Mouse (Mus musculus) erythroid progenitor cell, adult 5-6 weeks (primary cell): ENCODE measurements around the gene Lrrc45. TPM values are rescaled to one million over a fixed set of nuclear protein-coding genes. Genes with fewer than 3 reads are reported as not detected.
"Not testable (repeated sequence)": the region's sequence is repeated elsewhere in the genome, so short reads cannot be mapped to it uniquely, and the experiment has no call there.

Source experiments
- ATAC-seq: replicated peaks from 2 replicates; pipeline ENCODE4 v1.8.0; 2016; ENCODE audit warnings: moderate number of reproducible peaks, mild to moderate bottlenecking, moderate TSS enrichment, inconsistent platforms; ENCODE audit not compliant: poor library complexity, low FRiP score, severe bottlenecking
- total RNA-seq, 2 experiments: library from RNA; stranded (forward) in 1 of 2; stranded (reverse) in 1 of 2; fragments of 150-400 nt in 1 of 2; fragments of 186-747, 209-891 nt in 1 of 2; gene quantifications; 2 replicates each; pipeline versions ENCODE4 v1.2.3 to v1.2.4; 2015 to 2017; ENCODE audit warnings: low replicate concordance in 2 of 2

The Lrrc45 gene
- total RNA-seq, 2 experiments from 2014 or later, result 3.4 to 12.9 TPM

- not testable (repeated sequence) for ATAC-seq
Measured at GRCm38 (mm10) chr11:120762672-120763041, 48.9 kb downstream of the Lrrc45 start, which contains the start of gene Hmga1b. Gene Hmga1b (plus strand): TSS chr11:120762794.

- ATAC-seq, result not testable (repeated sequence)
Measured at GRCm38 (mm10) chr11:120763121-120763999, 49.6 kb downstream of the Lrrc45 start.

GRCm38 (mm10) chr11:120767023-120767422 is 53.3 kb downstream of the Lrrc45 start:
- 0 out of 2 replicates have a peak, but pooled peaks have one; percentile 22 for ATAC-seq

GRCm38 (mm10) chr11:120768206-120768605 is 54.5 kb downstream of the Lrrc45 start:
- no peak for ATAC-seq

Other genes starting within 250 kb of the Lrrc45 start
- gene Arl16, start 246.3 kb upstream of the Lrrc45 start, total RNA-seq (2015; ENCODE audit: low replicate concordance), result 13.8 and 22.0 TPM in 2 replicates
- gene Arl16, start 246.3 kb upstream of the Lrrc45 start, total RNA-seq (2017; ENCODE audit: low replicate concordance), result 3.8 and 16.7 TPM in 2 replicates
- gene Mrpl12, start 229.3 kb upstream of the Lrrc45 start, total RNA-seq (2015; ENCODE audit: low replicate concordance), result 10.8 and 17.6 TPM in 2 replicates
- gene Mrpl12, start 229.3 kb upstream of the Lrrc45 start, total RNA-seq (2017; ENCODE audit: low replicate concordance), result 11.6 and 13.7 TPM in 2 replicates
- 7.2 and 17.6 TPM in 2 replicates for gene Slc25a10, start 222.1 kb upstream of the Lrrc45 start, total RNA-seq (2015; ENCODE audit: low replicate concordance)
- 25.4 and 40.1 TPM in 2 replicates for gene Slc25a10, start 222.1 kb upstream of the Lrrc45 start, total RNA-seq (2017; ENCODE audit: low replicate concordance)
- gene Gcgr, start 183.2 kb upstream of the Lrrc45 start, total RNA-seq (2015; ENCODE audit: low replicate concordance), result not detected in 2 replicates
- not detected in 2 replicates for gene Gcgr, start 183.2 kb upstream of the Lrrc45 start, total RNA-seq (2017; ENCODE audit: low replicate concordance)
- 19.8 and 23.5 TPM in 2 replicates for gene Mcrip1, start 164.2 kb upstream of the Lrrc45 start, total RNA-seq (2015; ENCODE audit: low replicate concordance)
- gene Mcrip1, start 164.2 kb upstream of the Lrrc45 start, total RNA-seq (2017; ENCODE audit: low replicate concordance), result 1.7 and 5.6 TPM in 2 replicates
- gene Ppp1r27, start 162.8 kb upstream of the Lrrc45 start, total RNA-seq (2015; ENCODE audit: low replicate concordance), result not detected in 2 replicates
- gene Ppp1r27, start 162.8 kb upstream of the Lrrc45 start, total RNA-seq (2017; ENCODE audit: low replicate concordance), result not detected in 2 replicates
- 101 and 104 TPM in 2 replicates for gene P4hb, start 140.7 kb upstream of the Lrrc45 start, total RNA-seq (2015; ENCODE audit: low replicate concordance)
- 112 and 141 TPM in 2 replicates for gene P4hb, start 140.7 kb upstream of the Lrrc45 start, total RNA-seq (2017; ENCODE audit: low replicate concordance)
- 134 and 150 TPM in 2 replicates for gene Arhgdia, start 132.3 kb upstream of the Lrrc45 start, total RNA-seq (2015; ENCODE audit: low replicate concordance)
- gene Arhgdia, start 132.3 kb upstream of the Lrrc45 start, total RNA-seq (2017; ENCODE audit: low replicate concordance), result 45.3 and 49.3 TPM in 2 replicates
- 72.9 and 87.2 TPM in 2 replicates for gene Alyref, start 115.6 kb upstream of the Lrrc45 start, total RNA-seq (2015; ENCODE audit: low replicate concordance)
- gene Alyref, start 115.6 kb upstream of the Lrrc45 start, total RNA-seq (2017; ENCODE audit: low replicate concordance), result 142 and 227 TPM in 2 replicates
- 28.1 and 35.0 TPM in 2 replicates for gene Anapc11, start 115.5 kb upstream of the Lrrc45 start, total RNA-seq (2015; ENCODE audit: low replicate concordance)
- 2.8 and 12.1 TPM in 2 replicates for gene Anapc11, start 115.5 kb upstream of the Lrrc45 start, total RNA-seq (2017; ENCODE audit: low replicate concordance)
- not detected in 2 replicates for gene Npb, start 105.4 kb upstream of the Lrrc45 start, total RNA-seq (2015; ENCODE audit: low replicate concordance)
- not detected in 2 replicates for gene Npb, start 105.4 kb upstream of the Lrrc45 start, total RNA-seq (2017; ENCODE audit: low replicate concordance)
- 13.3 and 14.7 TPM in 2 replicates for gene Pcyt2, start 96.0 kb upstream of the Lrrc45 start, total RNA-seq (2015; ENCODE audit: low replicate concordance)
- 20.7 and 23.1 TPM in 2 replicates for gene Pcyt2, start 96.0 kb upstream of the Lrrc45 start, total RNA-seq (2017; ENCODE audit: low replicate concordance)
- 59.9 and 61.3 TPM in 2 replicates for gene Sirt7, start 88.7 kb upstream of the Lrrc45 start, total RNA-seq (2015; ENCODE audit: low replicate concordance)
- gene Sirt7, start 88.7 kb upstream of the Lrrc45 start, total RNA-seq (2017; ENCODE audit: low replicate concordance), result 81.2 and 85.6 TPM in 2 replicates
- gene Mafg, start 80.3 kb upstream of the Lrrc45 start, total RNA-seq (2015; ENCODE audit: low replicate concordance), result 36.0 TPM in 2 replicates
- 71.3 and 91.6 TPM in 2 replicates for gene Mafg, start 80.3 kb upstream of the Lrrc45 start, total RNA-seq (2017; ENCODE audit: low replicate concordance)
- 2.1 TPM in 1 of 2 replicates, not detected in the other for gene Pycr1, start 70.2 kb upstream of the Lrrc45 start, total RNA-seq (2015; ENCODE audit: low replicate concordance)
- gene Pycr1, start 70.2 kb upstream of the Lrrc45 start, total RNA-seq (2017; ENCODE audit: low replicate concordance), result 1.1 TPM in 1 of 2 replicates, not detected in the other
- gene Myadml2, start 65.8 kb upstream of the Lrrc45 start, total RNA-seq (2015; ENCODE audit: low replicate concordance), result not detected in 2 replicates
- not detected in 2 replicates for gene Myadml2, start 65.8 kb upstream of the Lrrc45 start, total RNA-seq (2017; ENCODE audit: low replicate concordance)
- gene Notum, start 52.8 kb upstream of the Lrrc45 start, total RNA-seq (2015; ENCODE audit: low replicate concordance), result not detected in 2 replicates
- not detected in 2 replicates for gene Notum, start 52.8 kb upstream of the Lrrc45 start, total RNA-seq (2017; ENCODE audit: low replicate concordance)
- 33.1 and 41.4 TPM in 2 replicates for gene Aspscr1, start 41.0 kb upstream of the Lrrc45 start, total RNA-seq (2015; ENCODE audit: low replicate concordance)
- 46.0 and 59.7 TPM in 2 replicates for gene Aspscr1, start 41.0 kb upstream of the Lrrc45 start, total RNA-seq (2017; ENCODE audit: low replicate concordance)
- gene Cenpx, start 187 bp upstream of the Lrrc45 start, total RNA-seq (2015; ENCODE audit: low replicate concordance), result 7.1 and 35.3 TPM in 2 replicates
- gene Cenpx, start 187 bp upstream of the Lrrc45 start, total RNA-seq (2017; ENCODE audit: low replicate concordance), result 15.0 and 21.2 TPM in 2 replicates
- not detected in 2 replicates for gene Rac3, start 7.5 kb downstream of the Lrrc45 start, total RNA-seq (2015; ENCODE audit: low replicate concordance)
- gene Rac3, start 7.5 kb downstream of the Lrrc45 start, total RNA-seq (2017; ENCODE audit: low replicate concordance), result 1.3 and 3.5 TPM in 2 replicates
- gene Dcxr, start 13.4 kb downstream of the Lrrc45 start, total RNA-seq (2015; ENCODE audit: low replicate concordance), result 3.6 TPM in 1 of 2 replicates, not detected in the other
- 7.2 TPM in 1 of 2 replicates, not detected in the other for gene Dcxr, start 13.4 kb downstream of the Lrrc45 start, total RNA-seq (2017; ENCODE audit: low replicate concordance)
- gene Cbr2, start 18.2 kb downstream of the Lrrc45 start, total RNA-seq (2015; ENCODE audit: low replicate concordance), result 21.8 and 23.4 TPM in 2 replicates
- not detected in 2 replicates for gene Cbr2, start 18.2 kb downstream of the Lrrc45 start, total RNA-seq (2017; ENCODE audit: low replicate concordance)
- 3.2 and 12.6 TPM in 2 replicates for gene Hmga1b, start 48.9 kb downstream of the Lrrc45 start, total RNA-seq (2015; ENCODE audit: low replicate concordance)
- 3.0 and 5.7 TPM in 2 replicates for gene Hmga1b, start 48.9 kb downstream of the Lrrc45 start, total RNA-seq (2017; ENCODE audit: low replicate concordance)
- 3.2 and 6.7 TPM in 2 replicates for gene Rfng, start 70.3 kb downstream of the Lrrc45 start, total RNA-seq (2015; ENCODE audit: low replicate concordance)
- 0.91 and 1.3 TPM in 2 replicates for gene Rfng, start 70.3 kb downstream of the Lrrc45 start, total RNA-seq (2017; ENCODE audit: low replicate concordance)
- 31.4 and 39.0 TPM in 2 replicates for gene Gps1, start 70.3 kb downstream of the Lrrc45 start, total RNA-seq (2015; ENCODE audit: low replicate concordance)
- 17.6 and 19.9 TPM in 2 replicates for gene Gps1, start 70.3 kb downstream of the Lrrc45 start, total RNA-seq (2017; ENCODE audit: low replicate concordance)
- 46.1 and 62.0 TPM in 2 replicates for gene Dus1l, start 82.5 kb downstream of the Lrrc45 start, total RNA-seq (2015; ENCODE audit: low replicate concordance)
- gene Dus1l, start 82.5 kb downstream of the Lrrc45 start, total RNA-seq (2017; ENCODE audit: low replicate concordance), result 15.4 and 24.6 TPM in 2 replicates
- gene Fasn, start 110.6 kb downstream of the Lrrc45 start, total RNA-seq (2015; ENCODE audit: low replicate concordance), result 3.2 and 16.3 TPM in 2 replicates
- 0.83 and 2.8 TPM in 2 replicates for gene Fasn, start 110.6 kb downstream of the Lrrc45 start, total RNA-seq (2017; ENCODE audit: low replicate concordance)
- gene Ccdc57, start 218.9 kb downstream of the Lrrc45 start, total RNA-seq (2015; ENCODE audit: low replicate concordance), result 6.7 and 11.2 TPM in 2 replicates
- 12.1 and 13.5 TPM in 2 replicates for gene Ccdc57, start 218.9 kb downstream of the Lrrc45 start, total RNA-seq (2017; ENCODE audit: low replicate concordance)
- 4.7 and 5.4 TPM in 2 replicates for gene Slc16a3, start 234.6 kb downstream of the Lrrc45 start, total RNA-seq (2015; ENCODE audit: low replicate concordance)
- 0.98 and 3.3 TPM in 2 replicates for gene Slc16a3, start 234.6 kb downstream of the Lrrc45 start, total RNA-seq (2017; ENCODE audit: low replicate concordance)